Mouse (Mus musculus): ENCODE data around the gene Tedc1. TPM values are rescaled to one million over a fixed set of nuclear protein-coding genes. Genes with fewer than 3 reads are reported as not detected.

The Tedc1 gene
- polyA plus RNA-seq, 1 experiment from 2014 or later, result 10.2 TPM

DNA sequence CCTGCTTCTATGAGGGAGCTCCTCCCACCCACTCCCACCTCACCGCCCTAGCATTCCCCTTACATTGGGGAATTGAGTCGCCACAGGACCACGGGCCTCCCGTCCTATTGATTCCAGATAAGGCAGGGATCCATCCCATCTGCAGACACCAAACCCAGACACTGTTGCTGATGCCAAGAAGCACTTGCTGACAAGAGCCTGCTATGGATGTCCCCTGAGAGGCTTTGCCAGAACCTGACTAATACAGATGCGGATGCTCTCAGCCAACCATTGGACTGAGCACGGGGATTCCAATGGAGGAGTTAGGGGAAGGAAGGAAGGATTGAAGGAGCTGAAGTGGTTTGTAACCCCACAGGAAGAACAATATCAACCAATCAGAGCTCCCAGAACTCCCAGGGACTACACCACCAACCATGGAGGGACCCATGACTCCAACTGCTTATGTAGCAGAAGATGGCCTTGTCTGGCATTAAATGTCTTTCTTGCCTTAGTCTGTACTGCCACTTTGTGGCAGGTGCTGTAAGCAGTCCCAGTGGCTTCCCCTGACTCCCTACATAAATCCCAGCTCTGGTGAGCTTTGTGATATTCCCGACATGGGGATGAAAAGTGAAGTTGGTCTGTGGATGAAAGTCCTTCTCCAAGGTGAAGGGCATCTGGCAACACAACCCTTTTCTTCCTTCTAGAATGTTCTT lies 49.2 kb downstream of the Tedc1 start:
- DNase-seq (ENCODE audit: low spot score), result no peak
- no peak overlapping the region for H3K4me2 ChIP-seq (replicated peaks)
- ATAC-seq (ENCODE audit: low FRiP score), result no peak
- no peaks in the 10 kb centered on the region for H3K36me3 ChIP-seq (replicated peaks; ENCODE audit: control insufficient read depth, insufficient read depth)
- WGBS, result 90% methylated on average over 7 of the region's 7 CpGs
- no peak overlapping the region for H3K4me3 ChIP-seq (replicated peaks; ENCODE audit: low read length)
- no peaks in the 10 kb centered on the region for H3K27me3 ChIP-seq (ENCODE audit: control insufficient read depth, insufficient read depth, low read length)
- H3K27ac ChIP-seq, result no peak overlapping the region
- 0 out of 2 replicates have a peak, but pooled peaks cover 4% of the 10 kb centered on the region for H3K9me3 ChIP-seq (ENCODE audit: control insufficient read depth, low read length)
- no peaks in the 10 kb centered on the region for H3K4me1 ChIP-seq (replicated peaks; ENCODE audit: control insufficient read depth, insufficient read depth, low read length)
- H3K9ac ChIP-seq, result no peak overlapping the region

DNA sequence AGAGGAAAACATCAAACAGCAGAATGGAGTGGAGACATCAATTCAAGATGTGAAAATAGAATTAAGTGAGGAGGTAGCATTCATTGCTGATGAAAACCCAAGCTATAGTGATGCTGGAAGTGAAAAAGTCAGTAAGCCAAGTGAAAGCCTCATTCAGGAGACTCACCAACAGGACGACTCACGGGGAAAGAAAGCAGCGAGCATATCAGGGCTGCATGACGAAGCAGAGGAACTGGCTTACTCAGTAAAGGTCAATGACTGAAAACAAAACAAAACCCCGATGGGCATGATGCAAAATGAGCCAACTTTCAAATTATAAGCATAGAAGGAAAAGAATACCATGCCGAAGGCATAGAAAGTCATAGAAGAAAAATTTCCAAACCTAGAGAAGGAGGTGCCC lies 51.5 kb downstream of the Tedc1 start:
- no peak overlapping the region for H3K4me2 ChIP-seq (replicated peaks)
- no peaks in the 10 kb centered on the region for H3K27me3 ChIP-seq (ENCODE audit: control insufficient read depth, insufficient read depth, low read length)
- H3K9me3 ChIP-seq (ENCODE audit: control insufficient read depth, low read length), result no peaks in the 10 kb centered on the region
- H3K4me1 ChIP-seq (replicated peaks; ENCODE audit: control insufficient read depth, insufficient read depth, low read length), result no peaks in the 10 kb centered on the region
- no peak overlapping the region for H3K27ac ChIP-seq
- WGBS, result 86% methylated on average over 6 of the region's 6 CpGs
- no peak overlapping the region for H3K9ac ChIP-seq
- no peaks in the 10 kb centered on the region for H3K36me3 ChIP-seq (replicated peaks; ENCODE audit: control insufficient read depth, insufficient read depth)
- DNase-seq (ENCODE audit: low spot score) (no peak), ATAC-seq (ENCODE audit: low FRiP score) (no peak)
- no peak overlapping the region for H3K4me3 ChIP-seq (replicated peaks; ENCODE audit: low read length)

DNA sequence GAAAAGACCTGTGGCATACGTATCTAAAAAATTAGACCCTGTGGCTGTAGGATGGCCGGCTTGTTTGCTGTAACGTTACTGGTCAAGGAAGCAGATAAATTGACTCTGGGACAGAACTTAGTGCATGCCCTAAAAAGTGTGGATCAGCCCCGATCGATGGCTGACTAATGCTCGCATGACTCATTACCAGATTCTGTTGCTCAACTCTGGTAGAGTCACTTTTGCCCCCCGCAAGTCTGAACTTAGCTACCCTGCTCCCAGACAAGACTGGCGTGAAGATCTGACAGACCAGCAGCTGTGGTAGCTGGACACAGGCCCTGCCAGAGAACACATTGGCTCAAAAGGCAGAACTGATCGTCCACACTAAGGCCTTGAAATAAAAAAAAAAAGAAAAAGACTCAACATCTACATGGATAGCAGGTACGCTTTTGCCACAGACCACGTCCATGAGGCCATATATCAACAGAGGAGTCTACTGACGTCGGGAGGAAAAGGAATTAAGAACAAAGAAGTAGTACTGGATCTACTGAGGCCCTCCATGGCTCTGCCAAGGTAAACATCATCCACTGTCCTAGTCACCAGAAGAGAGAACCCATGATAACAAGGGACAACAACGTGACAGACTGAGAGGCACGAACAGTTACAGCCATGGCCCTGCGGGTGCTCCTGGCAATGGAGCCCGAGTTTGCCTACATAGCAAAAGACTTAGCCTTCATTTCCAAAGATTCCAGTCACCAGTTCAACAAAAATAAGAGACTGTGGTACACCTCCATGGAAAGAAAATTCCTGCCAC lies 54.6 kb downstream of the Tedc1 start:
- H3K9ac ChIP-seq, result no peak overlapping the region
- DNase-seq (ENCODE audit: low spot score) (no peak), ATAC-seq (ENCODE audit: low FRiP score) (no peak)
- H3K9me3 ChIP-seq (ENCODE audit: control insufficient read depth, low read length), result no peaks in the 10 kb centered on the region
- H3K4me2 ChIP-seq (replicated peaks), result no peak overlapping the region
- H3K27ac ChIP-seq, result no peak overlapping the region
- WGBS, result 90% methylated on average over 17 of the region's 17 CpGs
- H3K27me3 ChIP-seq (ENCODE audit: control insufficient read depth, insufficient read depth, low read length), result no peaks in the 10 kb centered on the region
- H3K4me1 ChIP-seq (replicated peaks; ENCODE audit: control insufficient read depth, insufficient read depth, low read length), result no peaks in the 10 kb centered on the region
- no peaks in the 10 kb centered on the region for H3K36me3 ChIP-seq (replicated peaks; ENCODE audit: control insufficient read depth, insufficient read depth)
- H3K4me3 ChIP-seq (replicated peaks; ENCODE audit: low read length), result no peak overlapping the region

DNA sequence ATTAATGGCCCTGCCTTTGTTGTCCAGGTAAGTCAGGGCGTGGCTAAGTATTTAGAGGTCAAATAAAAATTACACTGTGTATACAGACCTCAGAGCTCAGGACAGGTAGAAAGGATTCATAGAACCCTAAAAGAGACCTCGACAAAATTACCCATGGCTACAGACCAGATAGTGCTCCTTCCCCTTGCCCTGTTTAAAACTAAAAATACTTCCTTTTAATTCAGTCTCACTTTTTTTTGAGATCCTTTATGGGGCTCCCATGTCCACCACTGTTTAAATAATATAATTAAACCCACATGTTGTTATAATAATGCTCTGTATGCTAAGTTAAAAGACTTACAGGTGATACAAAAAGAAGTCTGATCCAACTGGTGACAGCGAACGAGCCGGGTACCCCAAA lies 55.6 kb downstream of the Tedc1 start:
- Histone ChIP-seq H3K27me3 (ENCODE audit: control insufficient read depth, insufficient read depth, low read length) (no peaks in the 10 kb centered on the region), H3K36me3 (replicated peaks; ENCODE audit: control insufficient read depth, insufficient read depth) (no peaks in the 10 kb centered on the region), H3K9me3 (ENCODE audit: control insufficient read depth, low read length) (no peaks in the 10 kb centered on the region), H3K4me1 (replicated peaks; ENCODE audit: control insufficient read depth, insufficient read depth, low read length) (no peaks in the 10 kb centered on the region), H3K4me3 (replicated peaks; ENCODE audit: low read length) (no peak overlapping the region), H3K27ac (no peak overlapping the region), H3K4me2 (replicated peaks) (no peak overlapping the region), H3K9ac (no peak overlapping the region)
- DNase-seq (ENCODE audit: low spot score), result no peak
- no peak for ATAC-seq (ENCODE audit: low FRiP score)
- WGBS, result 90% methylated on average over 5 of the region's 5 CpGs

DNA sequence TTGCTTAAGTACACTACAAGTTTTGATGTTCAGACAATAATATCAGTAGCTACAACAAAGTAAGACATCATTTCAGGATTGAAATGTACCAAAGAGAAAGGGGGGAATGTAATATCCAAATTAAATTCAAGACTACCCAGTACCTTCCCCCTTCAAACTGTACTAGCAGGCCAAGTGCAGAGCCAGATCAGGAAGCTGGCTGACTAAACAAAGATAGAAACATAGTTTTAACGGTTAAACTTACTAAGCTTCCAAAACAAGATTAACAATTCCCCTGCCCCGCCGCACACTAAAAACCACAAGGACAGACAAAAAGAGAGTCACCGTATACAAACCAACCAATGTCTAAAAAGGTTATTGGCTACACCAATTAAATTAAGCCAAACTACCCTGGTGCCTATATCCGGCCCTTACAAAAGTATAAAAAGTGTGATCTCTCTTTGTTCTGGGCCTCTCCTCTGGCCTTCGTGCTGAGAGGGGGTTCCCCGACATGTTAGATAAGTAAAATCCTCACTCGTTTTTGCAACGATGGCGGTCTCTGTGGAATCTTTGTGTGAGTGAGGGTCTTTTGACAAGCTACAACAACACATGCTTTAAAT lies 56.2 kb downstream of the Tedc1 start:
- no peaks in the 10 kb centered on the region for H3K9me3 ChIP-seq (ENCODE audit: control insufficient read depth, low read length)
- no peak overlapping the region for H3K9ac ChIP-seq
- DNase-seq (ENCODE audit: low spot score) (no peak), ATAC-seq (ENCODE audit: low FRiP score) (no peak)
- H3K4me3 ChIP-seq (replicated peaks; ENCODE audit: low read length), result no peak overlapping the region
- H3K4me1 ChIP-seq (replicated peaks; ENCODE audit: control insufficient read depth, insufficient read depth, low read length), result no peaks in the 10 kb centered on the region
- H3K27ac ChIP-seq, result no peak overlapping the region
- no peaks in the 10 kb centered on the region for H3K27me3 ChIP-seq (ENCODE audit: control insufficient read depth, insufficient read depth, low read length)
- H3K36me3 ChIP-seq (replicated peaks; ENCODE audit: control insufficient read depth, insufficient read depth), result no peaks in the 10 kb centered on the region
- 93% methylated on average over 10 of the region's 10 CpGs for WGBS
- H3K4me2 ChIP-seq (replicated peaks), result no peak overlapping the region

DNA sequence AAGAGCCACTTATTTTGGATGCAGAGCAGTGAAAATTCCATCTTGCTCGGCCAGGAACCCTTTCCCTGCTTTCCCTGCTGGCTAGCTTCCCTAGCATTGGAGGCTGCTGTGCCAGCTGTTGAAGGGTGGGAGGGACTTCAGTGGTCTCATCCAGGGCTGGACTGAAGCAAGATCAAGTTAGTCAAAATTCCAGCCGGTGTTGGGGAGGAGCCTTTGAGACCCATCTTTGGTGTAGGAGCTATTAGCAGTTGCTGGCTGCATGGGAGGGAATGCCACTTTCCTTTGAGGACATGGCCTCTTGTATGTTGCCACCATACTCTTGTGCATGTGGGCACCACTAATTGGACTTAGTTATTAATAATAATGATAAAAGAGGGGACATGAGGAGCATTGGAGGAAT lies 57.0 kb downstream of the Tedc1 start:
- no peak overlapping the region for H3K4me2 ChIP-seq (replicated peaks)
- WGBS, result 80% methylated on average over 2 of the region's 2 CpGs

DNA sequence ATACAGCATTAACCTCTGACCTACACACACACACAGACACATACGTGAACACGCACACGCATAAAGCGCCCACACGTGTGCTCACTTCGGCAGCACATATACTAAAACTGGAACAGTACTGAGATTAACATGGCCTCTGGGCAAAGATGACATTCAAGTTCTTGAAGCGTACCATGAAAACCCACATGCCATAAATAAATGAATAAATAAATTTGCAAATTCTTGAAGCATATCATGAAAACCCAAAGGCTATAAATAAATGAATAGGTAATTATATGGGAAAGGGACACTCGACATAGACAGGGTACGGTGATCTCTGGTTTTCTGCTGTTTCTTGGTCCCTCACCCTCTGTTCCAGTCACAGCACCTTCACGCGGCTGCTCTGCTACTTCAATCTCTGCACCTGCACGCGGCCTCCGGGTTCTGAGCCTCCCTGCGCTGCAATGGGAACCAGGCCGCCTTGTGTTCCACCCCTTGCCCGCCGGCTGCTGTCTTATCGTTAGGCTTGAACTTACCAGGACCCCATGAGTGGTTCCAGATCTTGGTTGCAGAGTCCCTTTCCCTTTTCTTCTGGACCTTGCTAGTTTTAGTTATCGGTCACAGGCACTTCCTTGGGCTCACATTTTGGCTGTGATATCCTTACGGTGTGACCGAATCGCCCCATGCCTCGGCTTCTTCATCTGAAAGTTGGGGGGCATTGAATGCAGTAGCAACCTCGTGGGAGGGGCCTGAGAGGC lies 58.0 kb downstream of the Tedc1 start:
- no peak overlapping the region for H3K4me2 ChIP-seq (replicated peaks)
- H3K27ac ChIP-seq, result no peak overlapping the region
- H3K9me3 ChIP-seq (ENCODE audit: control insufficient read depth, low read length), result no peaks in the 10 kb centered on the region
- no peak overlapping the region for H3K4me3 ChIP-seq (replicated peaks; ENCODE audit: low read length)
- no peaks in the 10 kb centered on the region for H3K27me3 ChIP-seq (ENCODE audit: control insufficient read depth, insufficient read depth, low read length)
- no peaks in the 10 kb centered on the region for H3K4me1 ChIP-seq (replicated peaks; ENCODE audit: control insufficient read depth, insufficient read depth, low read length)
- H3K36me3 ChIP-seq (replicated peaks; ENCODE audit: control insufficient read depth, insufficient read depth), result no peaks in the 10 kb centered on the region
- no peak overlapping the region for H3K9ac ChIP-seq
- DNase-seq (ENCODE audit: low spot score), result no peak
- WGBS, result 88% methylated on average over 25 of the region's 25 CpGs
- no peak for ATAC-seq (ENCODE audit: low FRiP score)

More for the DNA sequence above, 57.0 kb downstream of the Tedc1 start:
- no peak overlapping the region for H3K27ac ChIP-seq
- no peak overlapping the region for H3K4me3 ChIP-seq (replicated peaks; ENCODE audit: low read length)
- ATAC-seq (ENCODE audit: low FRiP score) (no peak), DNase-seq (ENCODE audit: low spot score) (no peak)
- no peaks in the 10 kb centered on the region for H3K36me3 ChIP-seq (replicated peaks; ENCODE audit: control insufficient read depth, insufficient read depth)
- H3K4me1 ChIP-seq (replicated peaks; ENCODE audit: control insufficient read depth, insufficient read depth, low read length), result no peaks in the 10 kb centered on the region
- H3K9me3 ChIP-seq (ENCODE audit: control insufficient read depth, low read length), result no peaks in the 10 kb centered on the region
- H3K27me3 ChIP-seq (ENCODE audit: control insufficient read depth, insufficient read depth, low read length), result no peaks in the 10 kb centered on the region
- no peak overlapping the region for H3K9ac ChIP-seq

DNA sequence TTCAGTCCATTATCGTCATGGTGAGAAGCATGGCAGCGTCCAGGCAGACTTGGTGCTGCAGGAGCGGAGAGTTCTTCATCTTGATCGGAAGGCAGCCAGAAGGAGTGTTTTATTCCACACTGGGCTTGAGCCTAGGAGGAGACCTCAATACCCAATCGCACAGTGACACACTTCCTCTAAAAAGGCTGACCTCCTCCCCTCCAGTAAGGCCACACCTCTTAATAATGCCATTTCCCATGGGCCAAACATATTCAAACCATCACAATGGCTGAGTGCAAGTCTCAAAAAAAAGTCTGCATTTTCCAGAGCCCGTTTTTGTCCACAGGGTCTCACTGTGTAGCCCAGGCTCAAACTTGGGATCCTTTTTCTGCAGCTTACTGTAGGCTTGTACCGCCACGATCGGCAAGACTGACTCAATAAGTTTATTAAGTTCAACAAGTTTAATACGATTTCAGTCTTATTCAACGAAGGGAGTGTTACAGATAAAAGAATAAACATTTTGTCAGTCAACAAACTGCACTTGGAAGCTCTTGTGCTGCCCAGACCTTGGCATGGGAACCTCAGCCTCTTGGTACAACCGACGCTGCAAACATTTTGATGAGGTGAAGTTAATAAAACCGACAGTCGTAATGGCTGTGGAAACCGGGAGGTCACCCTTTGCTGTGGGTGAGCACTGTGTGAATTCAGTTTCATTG lies 58.9 kb downstream of the Tedc1 start:
- WGBS, result 87% methylated on average over 16 of the region's 16 CpGs
- H3K36me3 ChIP-seq (replicated peaks; ENCODE audit: control insufficient read depth, insufficient read depth), result no peaks in the 10 kb centered on the region
- H3K9ac ChIP-seq, result no peak overlapping the region
- no peaks in the 10 kb centered on the region for H3K4me1 ChIP-seq (replicated peaks; ENCODE audit: control insufficient read depth, insufficient read depth, low read length)
- no peak overlapping the region for H3K4me3 ChIP-seq (replicated peaks; ENCODE audit: low read length)
- DNase-seq (ENCODE audit: low spot score) (no peak), ATAC-seq (ENCODE audit: low FRiP score) (no peak)
- no peak overlapping the region for H3K4me2 ChIP-seq (replicated peaks)
- no peak overlapping the region for H3K27ac ChIP-seq
- no peaks in the 10 kb centered on the region for H3K9me3 ChIP-seq (ENCODE audit: control insufficient read depth, low read length)
- H3K27me3 ChIP-seq (ENCODE audit: control insufficient read depth, insufficient read depth, low read length), result no peaks in the 10 kb centered on the region

Data from hindbrain, embryonic 14.5 days (tissue).